Mouse (Mus musculus) E14TG2a.4 (cell line): Measurements from ENCODE around the gene Triobp.

Experiments used
- CTCF ChIP-seq: conservative IDR thresholded peaks from 2 replicates; pipeline ENCODE4 v1.5.1; 2014; ENCODE audit warnings: low read length
- NANOG ChIP-seq: IDR thresholded peaks from 2 replicates; pipeline ENCODE4 v1.6.1; 2014; ENCODE audit warnings: borderline replicate concordance, low read length, mixed read lengths
- POU5F1 ChIP-seq: IDR thresholded peaks from 2 replicates; pipeline ENCODE4 v1.6.1; 2014; ENCODE audit warnings: low read length, borderline replicate concordance

GRCm38 (mm10) chr15:78990093-78990463 is 42.6 kb downstream of the Triobp start:
- no peak for TF ChIP-seq CTCF
- no peak for TF ChIP-seq POU5F1
- no peak for TF ChIP-seq NANOG
